Mouse (Mus musculus): ENCODE measurements around the gene Clpp.

Gene Clpp
- long read RNA-seq, experiment 1, transcript Clpp-201 (6 exons, 983 nt), result major isoform, 120 of 130 reads
- long read RNA-seq, experiment 1, partial matches to known transcripts, result 5 of 130 reads
- long read RNA-seq, experiment 1, other reads (novel, unspliced or antisense), result 2 of 130 reads
- long read RNA-seq, experiment 2, transcript Clpp-201 (6 exons, 983 nt), result major isoform, 186 of 210 reads
- long read RNA-seq, experiment 2, partial matches to known transcripts, result 10 of 210 reads
- long read RNA-seq, experiment 2, other reads (novel, unspliced or antisense), result 10 of 210 reads

GRCm38 (mm10) chr17:56990115-56990746 lies at the start of gene Clpp:
TSS of gene Clpp (plus strand) at chr17:56990305.
- intact Hi-C loops (cut with DNase I), result loop anchor here (10.0 kb wide), 1 partner anchor 345 kb away; no protein-coding TSS in a partner anchor

GRCm38 (mm10) chr17:56950915-56951314 lies 39.2 kb upstream of the Clpp start:
- intact Hi-C loops (cut with DNase I), result loop anchor here (5.0 kb wide), 2 partner anchors 54 to 144 kb away; no protein-coding TSS in a partner anchor

GRCm38 (mm10) chr17:56952639-56953038 lies 37.5 kb upstream of the Clpp start:
- intact Hi-C loops (cut with DNase I), result loop anchor here (5.0 kb wide), 2 partner anchors 55 to 145 kb away; no protein-coding TSS in a partner anchor

- intact Hi-C loops (cut with DNase I), result loop anchor here (5.0 kb wide), 2 partner anchors 58 to 148 kb away; no protein-coding TSS in a partner anchor
These were observed 35.2 kb upstream of the Clpp start for GRCm38 (mm10) chr17:56954871-56955270.

- intact Hi-C loops (cut with DNase I), result no loop called here
These were observed 32.2 kb upstream of the Clpp start for GRCm38 (mm10) chr17:56957763-56958429.

GRCm38 (mm10) chr17:56958667-56959066 lies 31.4 kb upstream of the Clpp start:
- intact Hi-C loops (cut with DNase I), result no loop called here

- intact Hi-C loops (cut with DNase I), result no loop called here
These were observed 28.2 kb upstream of the Clpp start for GRCm38 (mm10) chr17:56961880-56962279.

- intact Hi-C loops (cut with DNase I), result no loop called here
These were observed 27.3 kb upstream of the Clpp start for GRCm38 (mm10) chr17:56962642-56963405.

GRCm38 (mm10) chr17:56963646-56964045 lies 26.5 kb upstream of the Clpp start:
- intact Hi-C loops (cut with DNase I), result no loop called here

GRCm38 (mm10) chr17:56969321-56969720 lies 20.8 kb upstream of the Clpp start:
- intact Hi-C loops (cut with DNase I), result no loop called here

GRCm38 (mm10) chr17:56970081-56970480 lies 20.0 kb upstream of the Clpp start:
- intact Hi-C loops (cut with DNase I), result no loop called here

GRCm38 (mm10) chr17:56973956-56974707 lies 16.0 kb upstream of the Clpp start:
- intact Hi-C loops (cut with DNase I), result no loop called here

- intact Hi-C loops (cut with DNase I), result no loop called here
These were observed 15.3 kb upstream of the Clpp start for GRCm38 (mm10) chr17:56974708-56975240.

- intact Hi-C loops (cut with DNase I), result no loop called here
These were observed 14.7 kb upstream of the Clpp start for GRCm38 (mm10) chr17:56975391-56975790.

- intact Hi-C loops (cut with DNase I), result no loop called here
These were observed 13.3 kb upstream of the Clpp start for GRCm38 (mm10) chr17:56976531-56977390.

- intact Hi-C loops (cut with DNase I), result no loop called here
These were observed 10.6 kb upstream of the Clpp start for GRCm38 (mm10) chr17:56979524-56979923.

- intact Hi-C loops (cut with DNase I), result no loop called here
These were observed 9.1 kb upstream of the Clpp start for GRCm38 (mm10) chr17:56981049-56981448.

GRCm38 (mm10) chr17:56982013-56982412 lies 8.1 kb upstream of the Clpp start, which contains the start of gene Acer1:
TSS of gene Acer1 (minus strand) at chr17:56982126.
- intact Hi-C loops (cut with DNase I), result no loop called here

- intact Hi-C loops (cut with DNase I), result no loop called here
These were observed 5.2 kb upstream of the Clpp start for GRCm38 (mm10) chr17:56984886-56985285.

Data from adrenal gland (tissue).